Mouse (Mus musculus) embryonic facial prominence, embryonic 13.5 days (tissue): ENCODE results near the gene Pde7b. TPM values are rescaled to one million over a fixed set of nuclear protein-coding genes. Genes with fewer than 3 reads are reported as not detected.

Experiments used
- ATAC-seq: fragments of 200-750 bp; cut with Nextera tagmentation; 2 replicates; pipeline ENCODE4 v1.8.0; 2017; ENCODE audit warnings: low read depth; ENCODE audit not compliant: insufficient number of reproducible peaks, insufficient read depth, low FRiP score, low TSS enrichment
- H3K27ac ChIP-seq: fragments of 300-500 bp; sonication (generic); 2 replicates; pipeline ENCODE4 v1.5.1; 2015; ENCODE audit warnings: moderate library complexity, mild to moderate bottlenecking, inconsistent platforms
- H3K27me3 ChIP-seq: fragments of 300-500 bp; sonication (generic); 2 replicates; pipeline ENCODE4 v1.6.1; 2015; ENCODE audit warnings: mild to moderate bottlenecking, inconsistent platforms
- H3K36me3 ChIP-seq: fragments of 300-500 bp; sonication (generic); 2 replicates; pipeline ENCODE4 v1.6.1; 2015; ENCODE audit warnings: mild to moderate bottlenecking, inconsistent platforms
- H3K4me1 ChIP-seq: fragments of 300-500 bp; sonication (generic); 2 replicates; pipeline ENCODE4 v1.6.1; 2015; ENCODE audit warnings: inconsistent platforms
- H3K4me2 ChIP-seq: fragments of 300-500 bp; sonication (generic); 2 replicates; pipeline ENCODE4 v1.6.1; 2015; ENCODE audit warnings: moderate library complexity, mild to moderate bottlenecking, inconsistent platforms
- H3K4me3 ChIP-seq: fragments of 300-500 bp; sonication (generic); 2 replicates; pipeline ENCODE4 v1.5.1; 2015; ENCODE audit warnings: mild to moderate bottlenecking, inconsistent platforms
- H3K9ac ChIP-seq: fragments of 300-500 bp; sonication (generic); 2 replicates; pipeline ENCODE4 v1.6.1; 2015; ENCODE audit warnings: mild to moderate bottlenecking, inconsistent platforms
- H3K9me3 ChIP-seq: fragments of 300-500 bp; sonication (generic); 2 replicates; pipeline ENCODE4 v1.6.1; 2016; ENCODE audit warnings: inconsistent platforms
- WGBS: fragments of 180-500 bp; shearing (Covaris S2); methylation state at CpG from one replicate; pipeline ENCODE4 v1.1.7; 2015; ENCODE audit warnings: mixed read lengths; 5-methylcytosine and 5-hydroxymethylcytosine counted together
- polyA plus RNA-seq: library from polyadenylated mRNA; unstranded; fragments of >200 nt; fragmentation: Nextera tagmentation; extraction: Ambion mirVana; gene quantifications from 2 replicates; pipeline ENCODE4 v1.2.1, GENCODE M21; 2015

Pde7b gene
- polyA plus RNA-seq, 1 experiment from 2014 or later: 14.9 TPM

DNA sequence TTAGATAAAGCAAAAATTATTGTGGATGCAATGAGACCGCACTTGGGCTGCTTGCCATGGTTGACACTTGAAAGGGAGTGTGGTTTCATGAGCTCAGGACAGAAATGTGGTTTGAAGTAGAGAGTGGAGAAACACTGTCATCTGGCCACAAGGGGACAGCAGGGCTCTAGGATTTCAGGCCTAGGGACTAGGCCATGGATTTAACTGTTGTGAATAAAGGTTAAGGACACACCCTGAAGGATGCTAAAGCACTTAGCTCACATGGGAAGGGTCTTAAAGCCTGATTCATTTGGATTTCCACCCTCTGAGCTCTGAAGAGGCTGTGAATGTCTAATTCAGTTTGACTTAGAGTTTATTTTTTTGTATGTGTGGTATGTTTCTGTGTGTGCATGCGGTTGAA, 319.4 kb downstream of the Pde7b start:
- 0 out of 2 replicates have a peak, but pooled peaks have one; percentile 59 for ATAC-seq
- 71% methylated on average over 2 of the region's 2 CpGs for WGBS
- H3K9ac ChIP-seq: no peak overlapping the region
- H3K27me3 ChIP-seq: no peaks in the 10 kb centered on the region
- 0 out of 2 replicates have a peak, but pooled peaks cover 3% of the 10 kb centered on the region for H3K4me1 ChIP-seq
- no peaks in the 10 kb centered on the region for H3K9me3 ChIP-seq
- no peak overlapping the region for H3K4me3 ChIP-seq
- H3K27ac ChIP-seq: no peak overlapping the region
- H3K4me2 ChIP-seq: no peak overlapping the region
- peaks cover 18% of the 10 kb centered on the region for H3K36me3 ChIP-seq

- H3K4me3 ChIP-seq: no peak overlapping the region
- H3K9me3 ChIP-seq: no peaks in the 10 kb centered on the region
- 88% methylated on average over 5 of the region's 5 CpGs for WGBS
- H3K4me1 ChIP-seq: peaks cover 10% of the 10 kb centered on the region
- no peak overlapping the region for H3K4me2 ChIP-seq
- H3K27me3 ChIP-seq: no peaks in the 10 kb centered on the region
- H3K9ac ChIP-seq: no peak overlapping the region
- no peak overlapping the region for H3K27ac ChIP-seq
- H3K36me3 ChIP-seq: peaks cover 21% of the 10 kb centered on the region
- no peak for ATAC-seq
Observed at GRCm38 (mm10) chr10:20402941-20403340, 321.9 kb downstream of the Pde7b start.

DNA sequence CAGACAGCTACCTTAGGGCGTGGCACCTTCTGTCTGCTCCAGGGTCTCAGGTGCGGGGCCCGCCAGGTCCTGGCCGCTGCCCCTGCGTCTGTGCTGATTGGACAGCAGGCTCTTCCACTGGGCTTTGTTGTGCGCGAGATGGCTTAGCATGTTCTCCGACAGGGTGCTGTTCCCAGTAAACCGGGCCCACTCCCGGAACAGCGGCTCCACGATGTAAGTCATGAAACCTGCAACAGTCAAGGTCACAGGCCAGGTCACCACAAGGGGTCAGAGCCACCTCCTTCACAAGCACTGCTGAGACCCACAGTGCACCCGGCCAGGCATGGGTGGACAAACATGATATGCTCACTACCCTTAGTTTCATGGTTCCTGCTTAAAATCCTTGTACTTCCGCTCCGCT, 324.5 kb downstream of the Pde7b start:
- 76% methylated on average over 15 of the region's 15 CpGs for WGBS
- H3K9ac ChIP-seq: no peak overlapping the region
- no peak overlapping the region for H3K27ac ChIP-seq
- H3K9me3 ChIP-seq: no peaks in the 10 kb centered on the region
- H3K4me3 ChIP-seq: no peak overlapping the region
- peaks cover 7% of the 10 kb centered on the region for H3K4me1 ChIP-seq
- no peaks in the 10 kb centered on the region for H3K27me3 ChIP-seq
- H3K4me2 ChIP-seq: no peak overlapping the region
- peaks cover 14% of the 10 kb centered on the region for H3K36me3 ChIP-seq
- ATAC-seq: no peak

DNA sequence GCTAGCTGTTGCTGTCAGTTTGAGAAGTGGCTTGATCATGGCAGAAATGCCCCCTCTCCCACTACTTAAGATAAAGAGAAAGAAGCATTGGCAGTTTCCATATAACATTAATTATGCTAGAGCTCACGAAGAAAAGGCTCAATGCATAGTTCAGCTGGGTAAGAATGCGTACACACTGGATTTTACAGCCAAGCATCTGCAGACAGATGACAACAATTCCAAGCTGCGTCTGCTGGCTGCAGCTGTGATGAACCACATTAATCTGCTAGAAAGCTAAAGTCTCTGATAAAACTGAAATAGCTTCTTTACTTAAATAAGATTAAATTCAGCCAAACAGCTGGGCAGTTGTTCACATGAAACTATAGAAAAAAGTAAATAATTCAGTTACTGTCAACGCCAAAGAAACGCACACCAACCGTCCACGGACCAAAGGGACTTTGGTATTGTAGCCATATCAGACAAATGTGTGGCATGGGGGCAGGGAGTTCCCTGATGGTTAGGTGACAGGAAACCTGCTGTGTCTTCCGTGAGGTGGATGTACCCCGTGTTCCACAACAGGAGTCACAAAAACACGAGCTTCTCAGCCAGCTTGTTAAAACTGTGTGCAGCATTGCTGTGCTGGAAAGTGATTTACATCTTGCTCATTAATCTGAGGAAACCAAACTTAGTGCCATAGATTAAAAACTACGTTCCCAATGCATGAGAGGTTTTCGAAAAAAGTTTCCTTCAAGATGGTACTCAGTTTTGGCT, 326.1 kb downstream of the Pde7b start:
- WGBS: 60% methylated on average over 12 of the region's 12 CpGs

DNA sequence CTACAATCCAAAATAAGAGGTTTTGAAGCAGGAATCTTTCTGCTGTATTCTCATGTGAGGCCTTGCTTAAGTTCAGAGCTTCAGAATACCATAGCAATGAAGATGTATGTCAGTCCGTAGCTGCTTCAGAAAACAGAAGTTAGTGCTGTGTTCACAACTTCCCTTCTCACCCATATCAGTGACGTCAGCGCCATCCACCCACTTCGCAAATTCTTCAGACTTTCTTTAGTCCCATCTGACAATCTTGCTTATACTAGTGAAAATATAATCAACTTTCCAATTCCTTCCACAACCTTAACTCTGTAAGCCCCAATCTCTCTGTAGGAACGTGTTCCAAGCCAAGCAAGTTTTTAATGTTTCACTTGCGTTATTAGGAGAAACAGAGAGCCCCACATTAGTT, 326.7 kb downstream of the Pde7b start:
- 75% methylated on average over 6 of the region's 6 CpGs for WGBS
- no peak for ATAC-seq

More for the DNA sequence above, 326.1 kb downstream of the Pde7b start:
- Histone ChIP-seq H3K4me3 (no peak overlapping the region), H3K27me3 (no peaks in the 10 kb centered on the region), H3K9ac (no peak overlapping the region), H3K36me3 (peaks cover 14% of the 10 kb centered on the region), H3K4me1 (peaks cover 11% of the 10 kb centered on the region), H3K27ac (no peak overlapping the region), H3K4me2 (no peak overlapping the region), H3K9me3 (no peaks in the 10 kb centered on the region)
- no peak for ATAC-seq

GRCm38 (mm10) chr10:20395778-20396177, 329.1 kb downstream of the Pde7b start:
- Histone ChIP-seq H3K9me3 (no peaks in the 10 kb centered on the region), H3K4me1 (peaks cover 11% of the 10 kb centered on the region)
- WGBS: 99% methylated on average over 3 of the region's 3 CpGs

More for the DNA sequence above, 326.7 kb downstream of the Pde7b start:
- no peaks in the 10 kb centered on the region for H3K9me3 ChIP-seq
- H3K9ac ChIP-seq: no peak overlapping the region
- no peaks in the 10 kb centered on the region for H3K27me3 ChIP-seq
- peaks cover 11% of the 10 kb centered on the region for H3K4me1 ChIP-seq
- H3K4me3 ChIP-seq: no peak overlapping the region
- H3K4me2 ChIP-seq: no peak overlapping the region
- peaks cover 14% of the 10 kb centered on the region for H3K36me3 ChIP-seq
- H3K27ac ChIP-seq: no peak overlapping the region

DNA sequence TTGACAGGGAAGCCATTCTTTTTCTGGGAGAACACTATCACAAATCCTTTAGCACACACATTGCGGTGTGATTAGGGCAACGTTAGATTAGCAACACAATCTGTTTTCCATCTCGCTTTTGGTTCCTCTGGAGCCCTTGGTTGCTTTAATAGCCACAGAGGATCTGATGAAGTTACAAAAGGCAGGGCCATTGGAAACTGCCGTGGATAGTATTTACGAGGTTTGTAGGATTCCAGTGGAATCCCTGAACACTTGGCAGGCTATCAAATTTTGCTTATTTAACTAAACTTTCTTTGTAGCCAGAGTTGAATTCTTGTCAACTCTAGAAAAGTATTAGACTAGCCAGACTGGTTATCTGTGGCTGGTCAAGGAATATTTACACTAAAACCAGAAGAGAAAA, 330.1 kb downstream of the Pde7b start:
- Histone ChIP-seq H3K27me3 (no peaks in the 10 kb centered on the region), H3K9me3 (no peaks in the 10 kb centered on the region), H3K27ac (0 out of 2 replicates have a peak overlapping the region, but pooled peaks have one; percentile 28), H3K36me3 (no peaks in the 10 kb centered on the region), H3K4me1 (peaks cover 11% of the 10 kb centered on the region), H3K9ac (no peak overlapping the region), H3K4me3 (no peak overlapping the region), H3K4me2 (no peak overlapping the region)
- WGBS: 48% methylated on average over 5 of the region's 5 CpGs
- ATAC-seq: no peak

More at GRCm38 (mm10) chr10:20395778-20396177, 329.1 kb downstream of the Pde7b start:
- Histone ChIP-seq H3K27ac (no peak overlapping the region), H3K9ac (no peak overlapping the region), H3K4me2 (no peak overlapping the region), H3K27me3 (no peaks in the 10 kb centered on the region), H3K4me3 (no peak overlapping the region), H3K36me3 (peaks cover 9% of the 10 kb centered on the region)
- no peak for ATAC-seq

DNA sequence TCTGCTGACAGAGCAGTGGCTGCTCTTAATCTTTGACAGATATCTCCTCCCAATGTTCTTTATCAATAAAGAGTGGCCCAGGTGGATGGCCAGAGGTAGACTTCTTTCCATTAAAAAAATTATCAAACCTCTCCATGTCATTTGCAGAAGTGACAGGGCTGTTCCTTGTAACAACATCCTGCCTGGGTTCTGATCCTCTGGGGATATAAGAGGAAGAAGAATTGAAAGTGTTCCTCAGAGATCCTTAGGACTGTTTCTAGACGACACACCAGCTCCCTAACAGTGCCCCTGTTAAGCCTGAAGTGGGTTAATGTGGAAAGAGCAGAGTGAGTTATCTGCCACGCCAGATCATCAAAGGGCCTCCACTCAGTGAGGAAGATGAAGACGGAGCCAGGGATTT, 334.3 kb downstream of the Pde7b start:
- H3K4me2 ChIP-seq: no peak overlapping the region
- H3K9me3 ChIP-seq: no peaks in the 10 kb centered on the region
- no peaks in the 10 kb centered on the region for H3K27me3 ChIP-seq
- H3K36me3 ChIP-seq: no peaks in the 10 kb centered on the region
- no peak overlapping the region for H3K4me3 ChIP-seq
- no peak for ATAC-seq
- H3K9ac ChIP-seq: no peak overlapping the region
- H3K27ac ChIP-seq: no peak overlapping the region
- 0 out of 2 replicates have a peak, but pooled peaks cover 3% of the 10 kb centered on the region for H3K4me1 ChIP-seq
- WGBS: 55% methylated on average over 3 of the region's 3 CpGs

DNA sequence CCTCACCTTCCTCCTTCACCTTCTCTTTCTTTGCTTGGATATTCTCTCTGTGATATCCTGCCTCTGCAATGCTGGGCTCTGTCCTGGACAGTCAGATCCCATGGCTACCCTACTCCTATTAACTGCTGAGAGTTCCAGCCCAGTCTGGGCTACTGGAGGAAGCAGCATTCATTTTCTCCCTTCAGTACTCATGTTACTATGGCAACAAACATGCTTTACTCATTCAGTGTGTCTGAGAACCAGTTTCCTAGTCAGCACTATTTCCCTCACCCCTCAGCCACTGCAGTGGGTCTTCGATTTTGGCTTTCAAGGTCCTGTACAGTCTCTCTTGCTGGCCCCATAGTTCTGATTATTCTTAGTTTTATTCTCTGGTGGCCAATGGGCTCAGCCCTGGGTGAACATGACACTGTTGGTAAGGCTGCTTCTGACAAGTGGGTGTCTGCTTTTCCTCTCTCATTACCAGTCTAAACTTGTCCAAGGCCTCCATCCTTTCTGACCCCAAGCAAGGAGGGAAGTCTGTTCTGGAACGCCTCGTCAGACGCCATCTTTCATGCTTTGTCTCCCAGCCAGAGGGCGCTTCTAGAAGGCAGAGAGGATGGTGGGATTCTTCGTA, 342.0 kb downstream of the Pde7b start:
- no peak for ATAC-seq
- no peak overlapping the region for H3K4me2 ChIP-seq
- H3K27ac ChIP-seq: no peak overlapping the region
- WGBS: 71% methylated on average over 6 of the region's 6 CpGs
- H3K9ac ChIP-seq: no peak overlapping the region
- no peaks in the 10 kb centered on the region for H3K36me3 ChIP-seq
- H3K4me1 ChIP-seq: peaks cover 7% of the 10 kb centered on the region; the same call in 1 of the 2 replicates
- no peaks in the 10 kb centered on the region for H3K27me3 ChIP-seq
- H3K4me3 ChIP-seq: no peak overlapping the region
- no peaks in the 10 kb centered on the region for H3K9me3 ChIP-seq

DNA sequence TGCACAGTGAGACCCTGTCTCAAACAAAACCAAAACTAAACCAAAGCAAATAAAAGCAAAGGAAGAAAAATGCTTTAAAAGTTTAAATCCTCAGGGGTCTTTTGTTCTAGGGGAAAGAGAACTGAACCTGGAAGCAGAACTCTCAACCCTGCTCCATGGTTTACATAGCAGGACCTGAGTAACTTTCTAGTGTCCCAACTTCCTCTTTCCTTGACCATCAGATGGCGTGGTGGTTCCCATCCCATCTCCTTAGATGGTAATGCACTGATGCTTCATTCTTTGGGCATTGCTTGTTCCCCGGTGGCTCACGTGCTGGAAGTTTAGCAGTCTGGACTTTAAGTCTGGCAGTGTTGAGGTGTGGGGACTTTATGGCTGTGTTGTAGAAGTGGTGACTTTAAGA, 343.5 kb downstream of the Pde7b start:
- Histone ChIP-seq H3K27me3 (no peaks in the 10 kb centered on the region), H3K4me2 (no peak overlapping the region), H3K4me1 (peaks cover 7% of the 10 kb centered on the region; the same call in 1 of the 2 replicates), H3K36me3 (no peaks in the 10 kb centered on the region), H3K27ac (no peak overlapping the region), H3K9ac (no peak overlapping the region), H3K4me3 (no peak overlapping the region), H3K9me3 (no peaks in the 10 kb centered on the region)
- ATAC-seq: no peak
- WGBS: 75% methylated on average over 3 of the region's 3 CpGs

GRCm38 (mm10) chr10:20380798-20381197, 344.1 kb downstream of the Pde7b start:
- H3K4me2 ChIP-seq: no peak overlapping the region
- H3K27me3 ChIP-seq: no peaks in the 10 kb centered on the region
- H3K9ac ChIP-seq: no peak overlapping the region
- 76% methylated on average over 3 of the region's 3 CpGs for WGBS
- no peaks in the 10 kb centered on the region for H3K9me3 ChIP-seq
- H3K36me3 ChIP-seq: no peaks in the 10 kb centered on the region
- no peak overlapping the region for H3K4me3 ChIP-seq
- peaks cover 7% of the 10 kb centered on the region; the same call in 1 of the 2 replicates for H3K4me1 ChIP-seq
- no peak for ATAC-seq
- H3K27ac ChIP-seq: no peak overlapping the region
